Mouse (Mus musculus): ENCODE data around the gene Acta2. TPM values are rescaled to one million over a fixed set of nuclear protein-coding genes. Genes with fewer than 3 reads are reported as not detected.

Acta2 gene
- polyA plus RNA-seq, 1 experiment from 2014 or later = 28.1 TPM

DNA sequence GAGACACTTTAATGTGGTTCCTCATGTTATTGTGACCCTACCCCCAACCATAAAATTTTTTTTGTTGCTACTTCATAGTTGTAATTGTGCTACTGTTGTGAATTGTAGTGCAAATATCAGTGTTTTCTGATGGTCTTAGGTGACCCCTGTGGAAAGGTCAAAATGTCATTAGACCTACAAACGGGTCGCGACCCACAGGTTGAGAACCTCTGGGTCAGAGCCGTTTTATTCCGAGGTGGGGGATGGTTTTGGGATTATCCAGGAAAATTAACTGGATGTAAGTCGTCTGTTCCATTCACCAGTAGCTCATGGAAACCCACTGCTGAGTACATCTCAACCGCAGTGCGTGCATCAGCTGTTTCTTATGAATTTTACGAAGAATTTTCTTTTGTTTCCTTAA lies 61.7 kb downstream of the Acta2 start:
- WGBS = 56% methylated on average over 9 of the region's 9 CpGs
- ATAC-seq (ENCODE audit: low read depth) = no peak
- Histone ChIP-seq H3K27ac (replicated peaks) (no peak overlapping the region), H3K4me2 (peak overlapping the region; percentile 87), H3K4me3 (peak overlapping the region; percentile 60), H3K27me3 (no peaks in the 10 kb centered on the region), H3K4me1 (replicated peaks) (peaks cover 8% of the 10 kb centered on the region; the same call in 1 of the 2 replicates), H3K9ac (no peak overlapping the region), H3K36me3 (no peaks in the 10 kb centered on the region), H3K9me3 (no peaks in the 10 kb centered on the region)

DNA sequence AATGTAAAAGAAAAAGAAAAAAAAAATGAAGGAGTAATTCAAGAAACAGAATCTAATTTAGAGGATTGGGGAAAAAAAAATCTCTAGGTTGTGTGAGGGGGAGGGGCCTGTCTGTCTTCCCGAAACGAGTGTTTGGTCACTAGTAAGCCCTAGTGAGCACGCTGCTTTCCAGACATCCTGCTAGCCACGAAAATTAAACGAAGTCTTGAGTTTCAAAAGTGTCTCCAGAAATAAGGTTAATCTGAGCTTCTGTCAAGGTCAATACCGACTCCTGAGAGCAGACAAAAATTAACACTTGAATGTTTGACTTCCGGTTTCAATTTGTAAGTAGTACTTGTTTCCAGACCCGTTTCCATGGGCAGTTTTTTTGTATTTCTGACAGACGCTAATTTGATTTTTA lies 62.2 kb downstream of the Acta2 start:
- no peak for ATAC-seq (ENCODE audit: low read depth)
- H3K9me3 ChIP-seq = no peaks in the 10 kb centered on the region
- peak overlapping the region; percentile 60 for H3K4me3 ChIP-seq
- peak overlapping the region; percentile 76 for H3K9ac ChIP-seq
- H3K27me3 ChIP-seq = no peaks in the 10 kb centered on the region
- no peak overlapping the region for H3K27ac ChIP-seq (replicated peaks)
- H3K4me1 ChIP-seq (replicated peaks) = peaks cover 8% of the 10 kb centered on the region; the same call in 1 of the 2 replicates
- WGBS = 11% methylated on average over 9 of the region's 9 CpGs
- H3K36me3 ChIP-seq = no peaks in the 10 kb centered on the region
- H3K4me2 ChIP-seq = peak overlapping the region; percentile 87

DNA sequence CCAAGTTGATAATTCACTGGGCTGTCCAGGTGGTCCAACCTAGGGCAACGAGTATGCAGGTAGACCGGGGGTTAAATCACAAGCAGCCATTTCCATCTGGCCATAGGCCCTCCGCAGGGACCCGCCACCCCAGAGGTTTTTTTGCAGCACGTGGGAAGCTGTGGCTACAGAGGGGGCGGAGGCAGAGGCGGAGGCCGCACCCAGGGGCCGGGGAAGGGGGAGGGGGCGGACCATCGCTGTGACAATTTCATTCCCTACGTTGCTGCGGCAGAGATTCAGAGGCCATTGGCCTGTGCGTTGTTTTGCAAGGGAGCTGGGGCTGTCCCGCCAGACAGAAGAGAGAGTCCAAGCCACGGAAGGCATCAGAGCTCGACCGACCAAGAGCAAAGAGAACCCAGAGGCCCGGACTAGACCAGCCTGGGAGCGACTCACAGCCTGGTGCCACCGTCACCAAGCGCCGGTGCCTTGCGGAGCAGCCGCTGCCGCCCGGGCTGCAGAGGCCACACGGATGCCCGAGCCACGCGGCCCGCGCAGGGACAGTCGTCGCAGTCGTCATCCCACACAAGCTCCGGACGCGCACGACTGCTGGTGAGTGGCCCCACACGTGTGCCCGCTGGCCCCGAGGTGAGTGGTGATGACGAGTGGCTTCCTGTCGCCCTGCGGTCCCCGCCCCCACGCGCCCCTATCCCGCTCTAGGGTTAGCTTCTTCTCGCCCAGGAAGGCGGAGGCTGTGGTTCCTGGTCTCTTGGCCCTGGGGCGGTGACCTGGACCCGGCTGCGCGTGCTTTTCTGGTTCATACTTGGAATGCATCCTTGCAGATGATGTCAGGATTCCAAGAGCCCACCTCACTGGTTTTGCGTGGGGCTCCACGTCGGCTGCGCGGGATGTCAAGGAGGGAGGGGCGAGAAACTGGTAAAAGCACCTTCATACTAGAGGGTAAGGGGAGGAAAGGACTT lies 63.1 kb downstream of the Acta2 start, which contains the start of gene Stambpl1:
Stambpl1 (plus strand) TSS at position 222 of the 956 bp plus-strand sequence.
- Histone ChIP-seq H3K27ac (replicated peaks) (peak within 1 kb of the TSS; percentile 68), H3K4me3 (peak within 1 kb of the TSS; percentile 60), H3K27me3 (no peaks in the 10 kb centered on the region), H3K9me3 (no peaks in the 10 kb centered on the region), H3K4me1 (replicated peaks) (peaks cover 8% of the 10 kb centered on the region; the same call in 1 of the 2 replicates), H3K4me2 (peak within 1 kb of the TSS; percentile 87), H3K9ac (peak within 1 kb of the TSS; percentile 76), H3K36me3 (no peaks in the 10 kb centered on the region)
- ATAC-seq (ENCODE audit: low read depth) = peak; percentile 89
- WGBS = under 1% methylated on average over 62 of the region's 62 CpGs

- H3K4me2 ChIP-seq = peak overlapping the region; percentile 87
- H3K4me1 ChIP-seq (replicated peaks) = peaks cover 8% of the 10 kb centered on the region; the same call in 1 of the 2 replicates
- H3K9ac ChIP-seq = peak overlapping the region; percentile 76
- WGBS = 25% methylated on average over 10 of the region's 10 CpGs
- H3K27ac ChIP-seq (replicated peaks) = peak overlapping the region; percentile 68; the same call in 1 of the 2 replicates
- peak; percentile 44 for ATAC-seq (ENCODE audit: low read depth)
- no peaks in the 10 kb centered on the region for H3K9me3 ChIP-seq
- no peaks in the 10 kb centered on the region for H3K27me3 ChIP-seq
- peak overlapping the region; percentile 60 for H3K4me3 ChIP-seq
- no peaks in the 10 kb centered on the region for H3K36me3 ChIP-seq
Observed at GRCm38 (mm10) chr19:34191645-34192007, 63.8 kb downstream of the Acta2 start.

Other genes with a start within 250 kb of the Acta2 start
- not detected in 2 replicates for gene Lipk, start 247.3 kb downstream of the Acta2 start, polyA plus RNA-seq (2015; fragmentation: Nextera tagmentation; extraction: Ambion mirVana)
- not detected in 2 replicates for gene Lipn, start 188.2 kb downstream of the Acta2 start, polyA plus RNA-seq (2015; fragmentation: Nextera tagmentation; extraction: Ambion mirVana)
- gene Lipm, start 154.7 kb downstream of the Acta2 start, polyA plus RNA-seq (2015; fragmentation: Nextera tagmentation; extraction: Ambion mirVana) = not detected in 2 replicates
- gene Ankrd22, start 89.5 kb downstream of the Acta2 start, polyA plus RNA-seq (2015; fragmentation: Nextera tagmentation; extraction: Ambion mirVana) = not detected in 2 replicates
- gene Stambpl1, start 63.4 kb downstream of the Acta2 start, polyA plus RNA-seq (2015; fragmentation: Nextera tagmentation; extraction: Ambion mirVana) = 12.7 and 16.7 TPM in 2 replicates
- gene Fas, start 35.1 kb upstream of the Acta2 start, polyA plus RNA-seq (2015; fragmentation: Nextera tagmentation; extraction: Ambion mirVana) = 1.0 and 1.3 TPM in 2 replicates
- gene Ch25h, start 219.6 kb upstream of the Acta2 start, polyA plus RNA-seq (2015; fragmentation: Nextera tagmentation; extraction: Ambion mirVana) = 0.36 and 0.91 TPM in 2 replicates

All from neural tube, embryonic 13.5 days (tissue).